Mouse (Mus musculus): ENCODE data around the gene Cramp1l.

Cramp1l gene

DNA sequence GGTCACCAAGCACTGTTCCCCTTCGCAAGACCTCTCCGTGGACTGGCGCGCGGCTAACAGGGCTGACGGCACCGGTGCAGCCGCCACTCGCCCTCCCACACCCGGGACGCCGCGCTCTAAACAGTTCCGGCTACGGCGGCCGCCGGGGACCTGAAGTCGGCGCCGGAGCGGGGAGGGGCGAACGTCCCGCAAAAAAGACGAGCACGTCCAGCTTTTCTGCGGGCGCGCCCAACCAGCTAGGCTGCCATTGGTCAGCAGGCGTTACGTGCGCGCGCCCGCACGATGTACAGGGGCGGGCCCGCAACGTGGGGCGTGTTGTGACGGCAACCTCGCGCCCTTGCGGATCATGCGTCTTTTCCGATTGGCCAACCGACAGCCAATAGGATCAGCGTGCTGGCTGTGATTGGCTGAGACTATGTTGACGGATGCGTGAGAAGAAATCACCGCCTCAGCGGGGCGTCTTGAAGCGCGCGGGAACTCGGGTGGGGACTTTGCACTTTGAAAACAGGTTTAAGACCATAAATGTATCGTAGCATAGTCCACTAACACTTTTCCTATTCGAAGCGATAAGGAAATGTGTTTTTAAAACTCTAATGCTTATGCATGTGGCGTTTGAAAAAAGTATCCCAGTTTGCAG lies at the start of gene Cramp1l, which contains the start of gene Ift140:
TSS of gene Cramp1l (minus strand) at position 134 of the 637 bp plus-strand sequence.
TSS of gene Ift140 (plus strand) at position 431 of the 637 bp plus-strand sequence.
- DNase-seq = peak; percentile 99

DNA sequence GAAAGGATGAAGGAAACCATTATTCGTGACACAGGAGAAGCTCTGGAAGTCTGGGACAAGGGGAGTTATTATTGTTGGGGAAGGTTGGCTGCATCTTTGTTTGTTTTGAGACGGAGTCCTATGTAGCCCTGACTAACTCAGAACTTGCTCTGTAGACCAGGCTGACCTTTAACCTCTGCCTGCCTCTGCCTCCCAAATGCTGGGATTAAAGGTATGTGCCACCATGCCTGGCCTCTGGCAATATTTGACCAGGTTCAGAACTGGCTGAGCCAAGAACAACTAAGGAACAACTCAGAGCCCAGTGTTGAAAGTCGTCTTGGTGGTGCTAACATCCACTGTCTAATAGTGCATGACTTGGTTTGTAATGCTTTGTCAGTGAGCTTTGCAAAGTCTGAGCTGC lies 49.6 kb upstream of the Cramp1l start:
- DNase-seq = no peak

DNA sequence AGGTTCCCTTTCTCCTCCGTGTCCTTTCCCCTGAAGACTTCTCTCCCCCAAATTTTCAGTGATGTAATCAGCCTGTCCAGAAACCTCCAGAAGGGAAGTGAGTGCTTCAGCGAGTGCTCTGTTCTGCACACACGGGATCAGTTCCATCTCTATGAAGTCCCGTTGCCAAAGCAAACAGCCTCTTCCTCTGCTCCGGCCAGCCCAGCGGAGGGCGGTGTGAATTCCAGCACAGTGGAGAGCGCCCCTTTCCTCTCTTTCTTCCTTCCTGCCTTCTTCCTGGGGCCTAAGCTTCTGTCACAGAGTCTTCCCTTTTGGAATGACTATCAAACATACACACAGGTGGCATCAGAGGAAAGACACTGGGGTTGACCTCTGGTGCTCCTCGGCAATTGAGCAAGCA lies 48.8 kb upstream of the Cramp1l start:
- DNase-seq = no peak

DNA sequence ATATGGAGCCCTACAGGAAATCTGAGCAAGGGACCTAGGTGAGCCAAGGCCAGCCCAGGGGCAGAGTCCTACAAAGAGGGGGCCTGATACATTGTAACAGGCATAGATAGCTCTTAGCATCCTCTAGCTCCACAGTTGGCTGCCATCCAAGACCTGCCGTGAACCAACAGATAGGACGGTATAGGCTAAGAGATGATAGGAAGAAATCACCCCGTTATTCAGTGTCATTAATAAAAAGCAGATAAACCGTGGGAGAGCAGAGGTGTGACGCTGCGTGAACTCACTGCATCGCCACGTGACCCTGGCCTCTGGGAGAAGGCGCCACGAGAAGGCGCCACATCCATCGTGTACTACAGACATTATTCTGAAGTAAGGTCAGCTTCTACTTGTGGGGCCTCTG lies 48.3 kb upstream of the Cramp1l start:
- no peak for DNase-seq

DNA sequence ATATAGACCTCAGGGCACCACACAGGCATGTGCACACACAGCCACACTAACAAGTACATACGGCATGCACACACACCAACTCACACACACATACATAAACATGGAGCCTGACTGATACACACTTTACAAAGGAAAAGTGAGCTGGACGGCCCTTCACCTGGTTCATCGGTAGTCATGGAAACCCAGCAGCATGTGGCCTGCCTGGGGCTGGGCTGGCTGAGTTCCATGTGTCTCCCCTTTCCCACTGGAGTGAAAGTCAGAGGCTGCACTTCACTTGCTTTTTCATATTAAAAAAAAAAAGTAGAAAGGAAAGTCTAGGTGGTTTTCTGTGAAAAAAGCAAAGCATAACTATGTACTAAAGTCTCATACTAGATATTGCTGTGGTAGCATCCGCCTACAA lies 47.7 kb upstream of the Cramp1l start:
- no peak for DNase-seq

DNA sequence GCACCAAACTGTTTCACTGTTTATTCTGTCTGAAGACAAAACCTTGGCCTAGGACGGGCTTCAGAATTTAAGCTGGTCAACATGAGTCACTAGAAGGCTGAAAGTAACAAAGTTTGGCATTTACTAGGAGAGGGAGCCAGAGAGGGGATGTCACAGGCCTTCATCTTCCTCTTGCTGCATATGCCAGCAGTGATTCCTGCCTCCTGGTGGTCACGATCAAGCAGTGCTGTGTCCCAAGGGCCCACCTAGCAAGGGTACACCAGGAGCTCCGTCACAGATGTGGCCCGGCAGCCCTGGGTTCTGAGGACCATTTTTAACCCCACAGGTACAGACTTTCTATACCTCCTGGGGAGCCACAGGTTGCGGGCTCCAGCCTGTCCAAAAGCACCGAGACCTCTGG lies 41.5 kb upstream of the Cramp1l start:
- DNase-seq = no peak

DNA sequence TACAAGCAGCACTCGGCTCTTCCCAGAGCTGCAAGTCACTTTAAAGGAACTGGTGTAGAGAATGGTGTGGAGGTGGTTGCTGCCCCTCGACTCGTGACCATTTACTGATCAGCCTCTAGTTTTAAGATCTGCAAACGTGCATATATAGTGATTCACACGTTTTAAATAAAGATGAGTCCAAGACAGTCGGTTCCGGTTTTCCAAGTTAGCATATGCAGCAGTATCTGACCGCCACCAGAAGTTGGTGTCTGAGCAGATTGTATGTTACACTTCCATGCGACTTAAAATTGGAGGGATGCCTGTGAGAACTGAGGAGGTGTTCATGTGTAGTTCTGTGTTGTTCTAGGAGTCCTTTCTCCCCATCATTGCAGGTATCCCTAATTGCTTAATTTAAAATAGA lies 37.7 kb upstream of the Cramp1l start:
- DNase-seq = no peak

DNA sequence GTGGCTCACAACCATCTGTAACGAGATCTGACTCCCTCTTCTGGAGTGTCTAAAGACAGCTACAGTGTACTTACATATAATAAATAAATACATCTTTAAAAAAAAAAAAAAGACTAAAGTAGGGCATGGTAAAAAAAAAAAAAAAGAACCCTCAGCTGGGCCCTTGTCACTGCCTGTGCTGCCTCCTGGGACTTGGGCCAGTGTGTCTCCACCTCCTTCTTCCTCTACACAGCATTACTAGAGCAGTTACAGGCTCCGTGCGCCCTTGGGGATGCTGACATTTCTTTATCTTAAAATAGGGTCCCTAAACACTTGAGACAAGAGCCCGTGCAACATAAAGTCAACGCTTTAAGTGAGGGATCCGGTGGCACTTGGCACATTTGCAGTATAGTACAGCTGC lies 31.6 kb upstream of the Cramp1l start:
- DNase-seq = no peak

DNA sequence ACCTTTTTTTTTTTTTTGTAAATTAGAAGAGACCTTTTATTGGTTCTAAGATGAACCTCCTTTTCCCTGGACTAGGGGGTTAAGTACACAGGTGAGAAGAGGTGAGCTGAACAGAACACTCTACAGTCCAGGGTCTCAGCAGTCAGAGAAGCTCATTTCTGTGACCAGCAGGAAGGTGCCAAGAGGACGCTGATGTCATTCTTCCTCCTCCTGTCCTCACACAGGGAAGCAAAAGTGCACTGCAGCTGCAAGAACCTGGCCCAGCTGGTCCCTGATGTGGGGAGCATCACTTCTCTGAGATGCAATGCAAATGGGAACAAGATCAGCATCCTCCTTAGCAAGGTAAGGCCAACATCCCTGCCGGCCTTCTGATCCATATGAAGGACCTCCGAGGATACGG lies 29.7 kb upstream of the Cramp1l start:
- DNase-seq = no peak

DNA sequence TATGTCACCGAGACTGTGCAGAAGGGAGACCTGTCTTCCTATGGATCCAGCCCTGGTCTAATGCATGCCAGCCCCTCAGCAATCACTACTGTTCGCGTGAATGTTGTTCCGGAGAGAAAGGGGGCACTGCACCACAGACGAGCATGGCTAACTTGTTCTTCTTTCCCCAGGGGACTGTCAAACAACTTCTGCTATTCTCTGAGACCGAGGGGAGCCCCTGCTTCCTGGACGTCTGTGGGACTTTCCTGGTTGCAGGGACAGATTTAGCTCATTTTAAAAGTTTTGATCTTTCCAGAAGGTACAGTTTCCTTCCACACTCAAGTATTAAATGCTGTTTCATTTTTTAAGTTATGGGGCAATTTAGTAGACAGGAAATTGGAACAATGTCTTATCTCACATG lies 29.3 kb upstream of the Cramp1l start:
- DNase-seq = no peak

DNA sequence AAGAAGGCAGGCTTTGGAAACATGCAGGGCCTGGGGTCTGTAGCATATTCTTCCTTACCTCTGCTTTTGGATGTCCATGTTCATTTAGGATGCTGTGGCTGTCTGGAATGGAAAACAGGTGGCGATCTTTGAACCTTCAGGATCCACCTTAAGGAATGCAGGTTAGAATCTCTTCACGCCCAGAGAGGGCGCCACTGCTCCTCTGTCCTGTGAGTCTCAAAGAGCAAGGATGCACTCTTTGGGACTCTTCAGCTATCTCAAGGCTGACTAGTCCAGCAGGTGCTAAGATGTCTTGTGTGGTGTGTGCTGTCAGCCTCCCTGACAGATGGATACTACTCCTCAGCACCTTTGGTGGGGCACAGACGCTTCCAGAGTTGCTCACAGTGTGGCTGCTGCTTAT lies 20.6 kb upstream of the Cramp1l start:
- peak; percentile 8 to 28 for DNase-seq

DNA sequence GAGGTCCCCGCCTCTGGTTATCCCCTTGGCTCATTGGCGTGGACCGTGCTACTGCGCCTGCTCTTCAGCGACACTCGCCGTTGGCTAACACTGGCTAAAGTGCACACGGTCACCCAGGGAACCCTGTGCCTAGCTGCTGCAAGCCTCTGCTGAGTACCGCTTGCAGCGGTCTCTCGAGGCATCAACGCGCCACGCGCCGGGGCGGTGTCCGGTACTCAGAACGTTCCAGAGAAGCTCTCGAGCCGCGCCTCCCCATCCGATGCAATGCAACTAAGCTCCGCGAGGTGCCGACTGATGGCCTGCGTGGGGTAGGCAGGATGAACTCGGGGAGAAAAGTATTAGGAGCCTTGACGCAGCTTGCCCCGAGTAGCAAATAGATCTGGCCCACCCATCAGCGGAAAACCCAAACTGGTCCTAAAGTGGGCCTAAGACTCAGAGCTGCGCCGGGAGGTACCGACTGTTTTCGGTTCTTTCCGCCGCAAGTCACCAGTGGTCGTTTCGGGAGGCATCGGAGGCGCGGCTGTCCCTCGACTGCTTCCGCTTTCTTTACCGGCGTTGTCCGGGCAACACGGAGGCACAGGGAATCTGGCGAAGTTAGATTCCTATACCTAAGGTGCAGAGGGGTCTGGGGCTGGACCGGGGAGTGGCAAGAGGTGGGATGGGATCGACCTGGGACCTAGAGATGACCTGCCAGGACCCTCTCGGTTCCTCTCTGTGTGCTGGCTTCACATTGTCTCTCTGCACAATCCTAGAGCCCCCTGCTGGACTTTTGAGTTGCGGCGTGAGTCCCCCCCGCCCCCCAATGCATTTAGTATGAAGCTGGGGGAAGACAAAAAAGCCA lies 924 bp upstream of the Cramp1l start:
- peak in 1 of 2 experiments; percentile 77 for DNase-seq

DNA sequence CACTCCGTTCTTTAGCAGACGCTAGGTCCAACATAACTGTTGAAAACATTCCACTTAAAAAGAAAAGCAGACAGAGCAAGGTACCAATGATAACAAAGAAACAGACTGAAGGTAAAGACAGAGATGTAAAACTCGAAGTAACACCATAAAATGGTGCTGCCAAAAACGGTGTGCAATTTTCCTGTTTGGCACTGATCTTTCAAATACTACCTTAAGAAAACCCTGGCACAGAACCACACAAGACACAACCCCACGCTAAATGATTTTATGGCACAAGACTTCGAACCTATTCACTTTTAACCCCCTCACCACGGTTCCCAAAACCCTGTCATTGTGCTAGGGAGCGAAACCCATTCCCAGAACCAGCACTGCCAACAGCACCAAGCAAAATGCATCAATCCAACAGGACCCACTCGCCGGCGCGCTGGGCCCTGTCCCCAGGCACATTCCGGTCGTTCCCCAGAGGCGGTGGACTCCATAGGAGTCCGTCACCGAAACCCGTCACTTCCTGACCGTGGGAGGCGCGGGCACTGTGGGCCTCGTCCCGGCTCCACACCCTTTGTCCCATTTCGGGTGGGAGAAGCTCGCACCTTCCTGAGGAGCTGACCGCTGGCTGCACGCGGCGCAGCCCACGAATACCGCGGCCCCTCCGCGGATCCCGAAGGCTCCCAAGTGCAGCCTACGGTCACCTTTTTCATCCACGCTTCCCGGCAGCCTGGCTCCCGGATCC lies 582 bp downstream of the Cramp1l start:
- DNase-seq = peak in 1 of 2 experiments; percentile 38

DNA sequence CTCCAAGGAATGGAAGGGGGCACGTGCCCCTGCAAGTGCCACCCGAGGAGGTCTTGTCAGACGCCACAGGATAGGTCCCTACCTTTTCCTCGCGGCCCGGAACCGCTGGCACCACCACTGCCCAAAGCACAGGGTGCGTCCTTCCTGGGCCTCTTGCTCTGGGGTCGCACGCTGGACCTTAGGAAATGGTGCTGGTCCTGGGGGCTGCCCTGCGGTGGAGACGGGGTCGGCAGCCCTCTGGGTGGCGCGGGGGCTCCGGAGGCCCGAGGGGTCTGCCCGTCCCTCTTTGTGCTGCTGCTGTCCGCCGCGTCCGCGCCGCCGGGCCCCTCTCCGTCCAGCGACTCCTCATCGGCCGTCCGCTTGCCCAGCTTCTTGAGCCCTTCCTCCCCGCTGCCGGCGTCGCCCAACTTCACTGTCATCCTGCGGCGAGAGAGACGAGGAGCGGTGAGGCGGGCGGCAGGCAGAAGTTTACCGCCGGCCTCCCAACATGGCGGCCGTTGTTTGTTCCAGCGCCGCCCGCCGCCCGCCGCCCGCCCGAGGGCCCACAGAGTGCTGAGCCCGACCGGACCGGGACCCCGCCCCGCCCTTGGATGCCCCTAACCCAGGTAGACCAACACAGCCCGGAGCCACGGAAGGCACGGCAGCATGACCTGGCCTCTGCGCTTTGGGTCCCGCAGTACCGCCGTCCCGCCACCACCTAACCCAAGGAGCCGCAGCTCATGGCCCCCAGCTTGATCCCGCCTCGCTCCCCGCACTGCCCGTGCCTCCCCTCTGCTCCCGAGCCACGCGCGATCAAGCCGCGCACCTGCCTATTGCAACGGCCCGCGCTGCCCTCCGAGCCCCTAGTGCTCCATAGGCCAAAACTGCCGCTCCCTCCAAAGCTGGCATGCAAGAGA lies 1.7 kb downstream of the Cramp1l start:
- peak; percentile 9 to 12 for DNase-seq

DNA sequence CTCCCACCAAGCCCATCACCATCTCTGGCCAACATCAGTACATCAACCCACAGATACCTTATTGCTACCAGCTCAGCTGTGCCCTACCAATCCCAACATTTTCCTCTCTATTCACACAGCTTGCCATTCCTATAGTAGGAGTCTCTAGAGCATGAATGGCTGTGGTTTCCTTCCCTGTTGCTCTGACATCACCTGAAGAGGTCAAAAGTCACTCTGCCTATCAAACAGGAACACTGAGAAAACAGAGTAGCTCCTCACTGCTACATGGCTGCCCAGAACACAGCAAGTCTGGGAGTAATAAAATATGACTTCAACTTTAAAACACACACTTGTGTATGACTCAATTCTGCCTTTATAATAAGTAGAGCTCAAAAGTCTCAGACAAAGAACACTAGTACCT lies 8.1 kb downstream of the Cramp1l start:
- no peak for DNase-seq

DNA sequence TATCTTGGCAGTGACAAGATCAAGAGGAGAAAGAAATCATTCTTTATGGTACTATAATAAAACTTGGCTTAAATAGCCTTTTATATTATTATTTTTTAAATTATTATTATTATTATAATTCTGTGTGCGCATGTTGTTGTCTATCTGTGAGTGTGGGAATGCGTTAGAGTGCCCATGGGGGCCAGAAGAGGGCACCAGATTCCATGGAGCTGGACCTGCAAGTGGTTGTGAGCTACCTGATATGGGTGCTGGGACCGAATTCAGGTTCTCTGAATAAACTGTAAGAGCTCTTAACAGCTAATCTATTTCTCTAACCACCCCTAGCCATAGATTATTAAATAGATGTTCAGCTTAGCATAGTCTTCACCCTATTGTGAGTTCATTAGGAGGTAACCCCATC lies 10.5 kb downstream of the Cramp1l start:
- DNase-seq = no peak

DNA sequence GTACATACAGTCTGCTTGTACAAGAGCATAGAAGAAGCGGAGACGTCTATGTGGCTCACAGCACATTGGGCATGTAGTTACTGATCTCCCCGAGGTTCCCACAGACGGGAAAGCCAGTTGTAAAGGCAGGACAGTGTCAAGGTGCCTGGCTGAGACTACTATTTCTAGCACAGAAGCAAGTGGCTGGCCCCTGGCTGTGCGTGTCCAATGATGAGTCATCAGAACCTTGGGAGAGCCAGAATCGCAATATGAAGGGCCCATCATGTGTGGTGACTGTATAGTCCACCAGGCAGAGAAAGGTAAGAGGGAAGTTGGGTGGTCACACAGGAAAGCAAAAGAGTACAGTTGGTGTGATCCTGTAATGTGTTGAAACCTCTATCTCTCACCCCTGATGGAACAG lies 20.9 kb downstream of the Cramp1l start:
- peak in 1 of 2 experiments; percentile 10 for DNase-seq

DNA sequence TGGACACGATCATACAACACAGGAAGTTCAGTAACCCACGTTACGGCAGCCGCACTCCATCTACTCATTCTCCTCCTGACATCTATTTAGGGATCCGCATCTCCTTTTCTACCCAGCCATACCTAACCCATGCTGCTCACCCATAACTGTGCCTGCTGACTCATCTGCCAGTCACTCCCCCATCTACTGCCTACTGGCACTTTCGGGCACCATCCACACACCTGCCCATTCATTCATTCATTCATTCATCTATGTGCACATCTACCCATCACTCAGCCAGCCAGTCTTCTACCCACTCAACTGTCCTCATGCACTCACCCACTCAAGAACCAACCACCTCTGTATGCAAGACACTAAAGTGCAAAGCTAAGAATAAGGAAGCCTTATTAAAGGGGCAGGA lies 28.4 kb downstream of the Cramp1l start:
- no peak for DNase-seq

DNA sequence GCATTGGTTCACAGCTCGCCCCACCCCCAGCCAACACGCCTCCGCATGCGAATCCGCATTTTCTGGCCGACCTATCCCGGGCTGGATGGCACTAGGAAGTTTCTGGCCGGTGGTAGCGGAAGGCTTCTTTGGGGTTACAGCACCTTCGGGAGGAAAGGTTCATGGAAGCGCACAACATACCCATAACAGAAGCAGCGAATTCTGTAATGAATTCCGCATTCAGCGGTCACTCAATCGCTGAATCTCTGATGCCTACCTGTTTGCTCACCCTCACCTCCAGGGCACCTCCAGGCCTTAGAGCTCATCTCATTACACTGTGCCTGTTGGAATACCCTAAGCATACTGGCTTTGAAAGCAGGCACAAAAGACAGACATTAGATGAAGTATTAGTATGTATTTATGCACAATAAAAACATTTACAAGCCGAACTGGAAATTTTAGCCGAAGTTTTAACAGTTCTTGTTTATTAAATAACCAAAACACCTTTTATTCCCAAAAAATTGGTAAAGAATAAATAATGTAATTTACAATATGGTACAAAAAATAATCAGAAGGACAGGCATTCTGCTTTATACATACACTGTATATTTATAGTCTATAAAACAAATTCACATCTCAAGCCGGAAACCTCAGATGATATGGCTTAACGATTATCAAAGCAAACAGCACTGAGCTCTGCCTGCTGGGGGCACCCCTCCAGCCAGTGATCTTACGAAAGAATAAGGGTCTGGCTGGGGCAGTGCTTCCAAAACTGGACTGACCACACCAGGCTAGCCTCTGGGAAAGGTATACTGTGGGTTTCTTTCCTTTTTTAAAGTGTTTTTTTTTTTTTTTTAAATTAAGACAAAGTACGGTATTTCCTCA lies 54.5 kb downstream of the Cramp1l start:
- no peak for DNase-seq

DNA sequence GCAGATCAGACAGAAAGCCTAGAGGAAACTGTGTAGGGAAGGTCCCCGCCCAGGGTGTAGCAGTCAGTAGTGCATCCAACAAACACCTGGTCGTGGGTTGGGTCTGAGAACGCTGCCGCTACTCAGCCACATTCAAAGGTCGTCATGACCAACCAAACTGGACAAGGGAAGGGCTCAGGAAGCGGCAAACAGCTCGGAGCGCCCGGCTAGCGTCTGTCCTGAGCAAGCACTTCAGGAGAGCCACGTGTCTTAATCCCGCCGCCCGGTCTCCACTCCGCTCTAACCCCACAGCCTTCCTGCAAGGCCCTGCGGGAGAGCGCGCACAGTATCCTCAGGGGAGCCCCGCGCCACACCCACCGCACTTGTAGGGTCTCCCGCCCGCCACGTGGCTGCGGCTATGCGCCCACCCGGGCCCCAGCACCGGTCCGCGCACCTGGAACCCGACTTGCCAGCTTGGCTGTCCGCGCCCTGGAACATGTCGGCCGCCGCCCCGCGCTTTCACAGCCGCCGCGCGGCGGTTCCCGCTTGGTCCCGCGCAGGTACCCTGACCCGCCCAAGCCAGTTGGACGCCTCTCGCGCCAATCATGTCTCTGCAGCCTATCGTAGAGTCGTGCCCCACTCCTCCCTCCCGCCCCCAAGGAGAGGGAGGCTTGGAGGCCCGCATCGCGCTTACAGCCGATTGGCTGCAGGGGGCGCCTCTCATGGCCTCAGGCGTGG lies 55.3 kb downstream of the Cramp1l start, which contains the start of gene Jpt2:
TSS of gene Jpt2 (minus strand) at position 555 of the 717 bp plus-strand sequence.
- DNase-seq = peak; percentile 97 to 99

DNA sequence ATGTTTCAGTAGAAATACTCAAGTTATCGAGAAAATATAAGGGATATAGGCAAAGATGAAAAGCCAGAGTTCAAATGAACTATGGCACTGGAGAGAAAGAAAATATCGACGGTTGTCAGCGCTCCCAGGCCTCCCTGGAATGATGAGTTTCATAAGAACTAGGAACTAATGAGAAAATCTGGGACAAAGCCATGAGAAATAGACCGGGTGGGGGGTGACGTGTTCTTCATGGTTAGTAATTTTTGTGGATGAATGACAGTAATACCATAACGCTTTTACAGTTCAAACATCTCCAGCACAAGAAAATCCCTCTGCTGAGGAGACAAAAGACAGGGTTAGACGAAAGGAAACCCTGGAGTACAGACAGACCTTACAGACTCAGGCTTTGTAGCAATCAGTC lies 56.2 kb downstream of the Cramp1l start:
- no peak for DNase-seq

Measured in cerebellum, postnatal 36 days (tissue).